Comparison of ENCODE assay signal across 10 mouse cellular contexts in the genomic region with DNA sequence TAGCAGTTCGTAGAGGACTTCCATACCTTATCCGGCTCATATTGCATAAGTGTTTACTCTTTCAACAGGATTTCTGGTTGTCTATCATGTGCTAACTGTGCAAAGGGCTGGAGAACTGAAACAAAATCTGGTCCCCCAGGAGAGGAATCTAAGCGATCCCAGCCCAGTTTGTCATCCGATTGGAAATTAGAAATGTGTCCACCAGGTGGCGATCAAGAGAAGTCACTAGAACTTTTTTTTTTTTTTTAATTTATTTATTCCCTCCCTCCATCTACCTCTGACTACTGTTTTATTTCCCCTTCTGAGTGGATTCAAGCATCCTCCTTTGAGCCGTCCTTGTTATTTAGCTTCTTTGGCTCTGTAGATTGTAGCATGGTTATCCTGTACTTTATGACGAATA. TPM values are rescaled to one million over a fixed set of nuclear protein-coding genes. Genes with fewer than 3 reads are reported as not detected.
DNase-seq lines count a peak whose midpoint lies in the region; ATAC-seq lines count a peak whose summit lies in the region.
"Had no signal": no experiment of that assay in that cellular context is flagged by ENCODE, and none has a peak within 500 bp of the region (broad histone marks: within the 10 kb centered on the region; RNA-seq: fewer than 3 reads in every experiment).

No protein-coding gene starts in this region.

- intact Hi-C loops in heart, postnatal 25 days (cut with DNase I), result no loop called here
- intact Hi-C loops in left cerebral cortex, postnatal 10 days (cut with DNase I), result no loop called here

- WGBS in neural tube, embryonic 15.5 days, result 35% methylated on average over 7 of the region's 7 CpGs

- DNase-seq in neural tube, embryonic 10.5 days (ENCODE audit: extremely low spot score, low spot score), result peak; percentile 50
- peak; percentile 62 for DNase-seq in ZHBTc4 (ENCODE audit: low read depth, low spot score)
- DNase-seq in embryo, embryonic 10.5 days (ENCODE audit: low spot score), result peak; percentile 89
- peak; percentile 4 for DNase-seq in heart, postnatal 25 days (ENCODE audit: low spot score)
- peak; percentile 60 to 76 for DNase-seq in left cerebral cortex, postnatal 10 days (ENCODE audit: extremely low spot score in 1 of 2, low spot score in 2 of 2)
- DNase-seq in retina, adult 2 months (ENCODE audit: low read depth, low spot score), result peak; percentile 18

- no peaks in the 10 kb centered on the region for H3K36me3 ChIP-seq in neural tube, embryonic 15.5 days

- no peaks in the 10 kb centered on the region for H3K9me3 ChIP-seq in neural tube, embryonic 15.5 days (replicated peaks)
- H3K9me3 ChIP-seq: megakaryocyte, embryonic 14.5 days had no signal

- ATAC-seq in neural tube, embryonic 15.5 days (ENCODE audit: low FRiP score), result no peak
- ATAC-seq in erythroblast, adult 5-6 weeks (replicated peaks; ENCODE audit: low FRiP score, poor library complexity, severe bottlenecking), result no peak

- no peak overlapping the region for H3K4me2 ChIP-seq in neural tube, embryonic 15.5 days

- H3K27me3 ChIP-seq in neural tube, embryonic 15.5 days (replicated peaks), result no peaks in the 10 kb centered on the region

- no peak overlapping the region for H3K4me3 ChIP-seq in neural tube, embryonic 15.5 days (replicated peaks)
- H3K4me3 ChIP-seq: erythroblast, embryonic 14.5 days; megakaryocyte, embryonic 14.5 days had no signal

- H3K27ac ChIP-seq in neural tube, embryonic 15.5 days (replicated peaks), result no peak overlapping the region

- H3K4me1 ChIP-seq in neural tube, embryonic 15.5 days, result 0 out of 2 replicates have a peak, but pooled peaks cover 2% of the 10 kb centered on the region

- H3K9ac ChIP-seq in neural tube, embryonic 15.5 days (replicated peaks), result no peak overlapping the region

RNA-seq across cellular contexts. Expression of gene Phgdh, which starts 14.1 kb away (rescaled TPM):
- polyA plus RNA-seq in neural tube, embryonic 15.5 days (2015; fragmentation: Nextera tagmentation; extraction: Ambion mirVana), result 156 and 225 TPM in 2 replicates
- 1 to 10 TPM; 2.2 to 3.1 TPM for total RNA-seq in heart, postnatal 25 days (2021)
- total RNA-seq in left cerebral cortex, postnatal 10 days (2021), result 10 to 100 TPM; 49.4 to 57.8 TPM
- 9.4 and 11.5 TPM in 2 replicates for total RNA-seq in erythroblast, adult 5-6 weeks (2015; ENCODE audit: low replicate concordance)
- 26.4 and 30.0 TPM in 2 replicates for total RNA-seq in erythroblast, adult 5-6 weeks (2017; ENCODE audit: low replicate concordance)

RNA-seq across cellular contexts. Expression of gene Zfp697, which starts 28.4 kb away (rescaled TPM):
- 15.8 and 17.0 TPM in 2 replicates for polyA plus RNA-seq in neural tube, embryonic 15.5 days (2015; fragmentation: Nextera tagmentation; extraction: Ambion mirVana)
- total RNA-seq in heart, postnatal 25 days (2021), result 1 to 10 TPM; 5.6 to 6.8 TPM
- total RNA-seq in left cerebral cortex, postnatal 10 days (2021), result 10 to 100 TPM; 39.2 to 42.4 TPM
- 1.2 TPM in 1 of 2 replicates, not detected in the other for total RNA-seq in erythroblast, adult 5-6 weeks (2015; ENCODE audit: low replicate concordance)
- total RNA-seq in erythroblast, adult 5-6 weeks (2017; ENCODE audit: low replicate concordance), result 0.09 and 0.14 TPM in 2 replicates
- polyA plus RNA-seq: erythroblast, embryonic 14.5 days had no signal

Comparison
In these comparisons a context has a peak if more than half of its experiments do, and no peak if none do; other contexts are left out.
1. DNase-seq: peak in every context shown above with its lines; median percentile 89 in embryo, embryonic 10.5 days; 68 in left cerebral cortex, postnatal 10 days; 62 in ZHBTc4; 50 in neural tube, embryonic 10.5 days; 18 in retina, adult 2 months; 4 in heart, postnatal 25 days.
2. RNA of gene Zfp697, which starts 28.4 kb away (total RNA-seq): 39.2 to 42.4 TPM in left cerebral cortex, postnatal 10 days; 5.6 to 6.8 TPM in heart, postnatal 25 days and 0.09 to 1.2 TPM in erythroblast, adult 5-6 weeks; every median in the first group is over 4 times any median in the second.